Mouse (Mus musculus): ENCODE results near the gene Nrip3. TPM values are rescaled to one million over a fixed set of nuclear protein-coding genes. Genes with fewer than 3 reads are reported as not detected.

Gene Nrip3
- total RNA-seq (2014; rRNA removed; ENCODE audit: low replicate concordance) (0.15 and 0.53 TPM in 2 replicates), polyA plus RNA-seq (2015; fragmentation: Nextera tagmentation; extraction: Ambion mirVana) (0.18 and 0.33 TPM in 2 replicates)

GRCm38 (mm10) chr7:109781470-109782203, at the start of gene Nrip3:
Gene Nrip3 (minus strand): TSS chr7:109782025.
- Histone ChIP-seq H3K4me1 (ENCODE audit: control insufficient read depth, insufficient read depth) (peaks cover 5% of the 10 kb centered on the region; the same call in 1 of the 2 replicates), H3K27me3 (ENCODE audit: control insufficient read depth, insufficient read depth, low read length) (peaks cover 62% of the 10 kb centered on the region), H3K9ac (replicated peaks; ENCODE audit: low read depth, low read length) (0 out of 2 replicates have a peak within 1 kb of the TSS, but pooled peaks have one; percentile 6), H3K4me2 (ENCODE audit: low read depth, low read length) (peak within 1 kb of the TSS; percentile 84), H3K9me3 (replicated peaks; ENCODE audit: control insufficient read depth, low read length) (no peaks in the 10 kb centered on the region), H3K36me3 (replicated peaks; ENCODE audit: control insufficient read depth, insufficient read depth, low read length) (no peaks in the 10 kb centered on the region), H3K4me3 (ENCODE audit: low read depth, low read length) (peak within 1 kb of the TSS; percentile 49), H3K27ac (ENCODE audit: low read depth) (no peak within 1 kb of the TSS)
- peak; percentile 53 for DNase-seq (ENCODE audit: low spot score)
- 4% methylated on average over 51 of the region's 52 CpGs for WGBS
- no peak for TF ChIP-seq CTCF (IDR thresholded peaks at IDR 0.05; ENCODE audit: low read depth)
- peak; percentile 86 for ATAC-seq (ENCODE audit: insufficient read depth, low read depth)

- Histone ChIP-seq H3K4me3 (ENCODE audit: low read depth, low read length) (no peak overlapping the region), H3K9ac (replicated peaks; ENCODE audit: low read depth, low read length) (no peak overlapping the region), H3K27ac (ENCODE audit: low read depth) (no peak overlapping the region), H3K27me3 (ENCODE audit: control insufficient read depth, insufficient read depth, low read length) (no peaks in the 10 kb centered on the region), H3K4me2 (ENCODE audit: low read depth, low read length) (no peak overlapping the region), H3K9me3 (replicated peaks; ENCODE audit: control insufficient read depth, low read length) (no peaks in the 10 kb centered on the region), H3K36me3 (replicated peaks; ENCODE audit: control insufficient read depth, insufficient read depth, low read length) (no peaks in the 10 kb centered on the region), H3K4me1 (ENCODE audit: control insufficient read depth, insufficient read depth) (peaks cover 14% of the 10 kb centered on the region)
- DNase-seq (ENCODE audit: low spot score): no peak
- WGBS: 72% methylated on average over 2 of the region's 2 CpGs
- no peak for ATAC-seq (ENCODE audit: insufficient read depth, low read depth)
- TF ChIP-seq EP300 (IDR thresholded peaks at IDR 0.05; ENCODE audit: low read depth): no peak
- TF ChIP-seq CTCF (IDR thresholded peaks at IDR 0.05; ENCODE audit: low read depth): no peak
Measured at GRCm38 (mm10) chr7:109831376-109831775, 49.6 kb upstream of the Nrip3 start.

- Histone ChIP-seq H3K4me2 (ENCODE audit: low read depth, low read length) (no peak overlapping the region), H3K9ac (replicated peaks; ENCODE audit: low read depth, low read length) (no peak overlapping the region), H3K36me3 (replicated peaks; ENCODE audit: control insufficient read depth, insufficient read depth, low read length) (no peaks in the 10 kb centered on the region; the same call in 1 of the 2 replicates), H3K27me3 (ENCODE audit: control insufficient read depth, insufficient read depth, low read length) (no peaks in the 10 kb centered on the region), H3K4me3 (ENCODE audit: low read depth, low read length) (no peak overlapping the region), H3K27ac (ENCODE audit: low read depth) (no peak overlapping the region), H3K9me3 (replicated peaks; ENCODE audit: control insufficient read depth, low read length) (no peaks in the 10 kb centered on the region), H3K4me1 (ENCODE audit: control insufficient read depth, insufficient read depth) (no peaks in the 10 kb centered on the region)
- DNase-seq (ENCODE audit: low spot score) (no peak), ATAC-seq (ENCODE audit: insufficient read depth, low read depth) (no peak)
- no peak for TF ChIP-seq EP300 (IDR thresholded peaks at IDR 0.05; ENCODE audit: low read depth)
- TF ChIP-seq CTCF (IDR thresholded peaks at IDR 0.05; ENCODE audit: low read depth): no peak
- WGBS: 59% methylated on average over 8 of the region's 8 CpGs
Measured at GRCm38 (mm10) chr7:109826911-109827310, 45.1 kb upstream of the Nrip3 start.

- WGBS: 74% methylated on average over 14 of the region's 14 CpGs
- no peak overlapping the region for H3K27ac ChIP-seq (ENCODE audit: low read depth)
- H3K4me2 ChIP-seq (ENCODE audit: low read depth, low read length): no peak overlapping the region
- no peak for TF ChIP-seq CTCF (IDR thresholded peaks at IDR 0.05; ENCODE audit: low read depth)
- no peak for TF ChIP-seq EP300 (IDR thresholded peaks at IDR 0.05; ENCODE audit: low read depth)
- no peak overlapping the region for H3K4me3 ChIP-seq (ENCODE audit: low read depth, low read length)
- no peaks in the 10 kb centered on the region for H3K27me3 ChIP-seq (ENCODE audit: control insufficient read depth, insufficient read depth, low read length)
- no peaks in the 10 kb centered on the region for H3K9me3 ChIP-seq (replicated peaks; ENCODE audit: control insufficient read depth, low read length)
- DNase-seq (ENCODE audit: low spot score) (no peak), ATAC-seq (ENCODE audit: insufficient read depth, low read depth) (no peak; the same call in 1 of the 2 replicates)
- H3K4me1 ChIP-seq (ENCODE audit: control insufficient read depth, insufficient read depth): no peaks in the 10 kb centered on the region
- no peak overlapping the region for H3K9ac ChIP-seq (replicated peaks; ENCODE audit: low read depth, low read length)
- no peaks in the 10 kb centered on the region; the same call in 1 of the 2 replicates for H3K36me3 ChIP-seq (replicated peaks; ENCODE audit: control insufficient read depth, insufficient read depth, low read length)
Measured at GRCm38 (mm10) chr7:109825293-109825692, 43.5 kb upstream of the Nrip3 start.

- TF ChIP-seq CTCF (IDR thresholded peaks at IDR 0.05; ENCODE audit: low read depth) (no peak), EP300 (IDR thresholded peaks at IDR 0.05; ENCODE audit: low read depth) (no peak)
- H3K27ac ChIP-seq (ENCODE audit: low read depth): no peak overlapping the region
- H3K4me2 ChIP-seq (ENCODE audit: low read depth, low read length): no peak overlapping the region
- H3K9me3 ChIP-seq (replicated peaks; ENCODE audit: control insufficient read depth, low read length): no peaks in the 10 kb centered on the region
- no peak for DNase-seq (ENCODE audit: low spot score)
- ATAC-seq (ENCODE audit: insufficient read depth, low read depth): no peak
- no peak overlapping the region for H3K4me3 ChIP-seq (ENCODE audit: low read depth, low read length)
- H3K9ac ChIP-seq (replicated peaks; ENCODE audit: low read depth, low read length): no peak overlapping the region
- no peaks in the 10 kb centered on the region for H3K36me3 ChIP-seq (replicated peaks; ENCODE audit: control insufficient read depth, insufficient read depth, low read length)
- H3K4me1 ChIP-seq (ENCODE audit: control insufficient read depth, insufficient read depth): no peaks in the 10 kb centered on the region
- H3K27me3 ChIP-seq (ENCODE audit: control insufficient read depth, insufficient read depth, low read length): no peaks in the 10 kb centered on the region
- WGBS: 72% methylated on average over 4 of the region's 4 CpGs
Measured at GRCm38 (mm10) chr7:109818600-109818999, 36.8 kb upstream of the Nrip3 start.

All from heart, postnatal 0 days (tissue).